In the genomic region with DNA sequence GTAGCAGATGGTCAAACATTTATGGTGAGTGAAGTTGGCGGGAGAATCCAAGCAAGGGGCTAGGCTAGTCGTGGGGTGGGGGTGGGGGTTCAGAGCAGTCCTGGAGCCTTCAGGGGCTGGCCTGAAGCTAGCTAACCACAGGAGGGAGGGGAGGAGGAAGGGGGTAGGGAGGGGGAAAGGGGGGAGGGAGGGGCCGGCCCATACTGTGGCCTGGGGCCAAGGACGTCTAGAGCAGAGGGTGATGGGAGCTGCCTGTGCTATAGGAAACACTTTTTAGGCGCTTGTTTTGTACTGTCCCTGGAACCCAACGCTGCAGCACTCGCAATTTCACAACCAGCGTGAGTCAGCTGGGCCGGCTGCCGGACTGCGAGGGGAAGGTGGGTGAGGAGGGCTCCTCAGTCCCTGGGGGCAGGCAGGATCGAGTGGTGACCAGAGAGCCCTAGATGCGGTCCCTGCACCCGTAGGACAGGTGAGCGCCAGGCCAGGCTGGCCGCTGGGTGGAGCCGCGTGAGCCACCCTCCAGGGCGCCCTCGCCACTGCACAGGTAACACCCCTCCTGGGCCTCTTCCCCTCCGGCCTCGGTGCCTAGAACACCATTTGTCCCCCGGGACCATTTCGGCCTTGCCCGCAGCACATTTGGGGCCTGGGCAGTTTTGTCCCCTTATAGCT, we compare ENCODE assay signal across 7 mouse cellular contexts. TPM values are rescaled to one million over a fixed set of nuclear protein-coding genes. Genes with fewer than 3 reads are reported as not detected.
DNase-seq lines count a peak whose midpoint lies in the region; ATAC-seq lines count a peak whose summit lies in the region.

No protein-coding gene starts in this region.

- peak; percentile 22 for DNase-seq in T-cell, adult 2 months (ENCODE audit: low spot score)
- peak; percentile 64 for DNase-seq in cerebellum, adult 9-11 months
- peak; percentile 14 to 28 for DNase-seq in frontal cortex, postnatal 36 days (ENCODE audit: low spot score in 2 of 2)
- DNase-seq in left cerebral cortex, postnatal 36 days (ENCODE audit: low spot score in 2 of 2) = peak; percentile 27 to 29
- peak; percentile 8 for DNase-seq in right cerebral cortex, postnatal 14 days

- H3K4me2 ChIP-seq in hindbrain, embryonic 16.5 days (ENCODE audit: low read length) = peak overlapping the region; percentile 70

- WGBS in hindbrain, embryonic 16.5 days = 14% methylated on average over 11 of the region's 25 CpGs

- intact Hi-C loops in left cerebral cortex, postnatal 36 days (cut with DNase I) = no loop called here

- peak; percentile 86 for ATAC-seq in hindbrain, embryonic 16.5 days
- ATAC-seq in megakaryocyte-erythroid progenitor cell, adult 5-6 weeks (replicated peaks; ENCODE audit: low FRiP score, low TSS enrichment, poor library complexity, severe bottlenecking) = peak; percentile 73

- H3K27me3 ChIP-seq in hindbrain, embryonic 16.5 days (replicated peaks; ENCODE audit: control insufficient read depth, insufficient read depth, low read length) = no peaks in the 10 kb centered on the region

- H3K27ac ChIP-seq in hindbrain, embryonic 16.5 days (ENCODE audit: low read depth, low read length) = peak overlapping the region; percentile 80

- H3K9ac ChIP-seq in hindbrain, embryonic 16.5 days (ENCODE audit: low read depth, low read length) = peak overlapping the region; percentile 75

- no peaks in the 10 kb centered on the region for H3K4me1 ChIP-seq in hindbrain, embryonic 16.5 days (ENCODE audit: control insufficient read depth, insufficient read depth, low read depth, low read length)

- H3K36me3 ChIP-seq in hindbrain, embryonic 16.5 days (ENCODE audit: control insufficient read depth, insufficient read depth, low read length) = no peaks in the 10 kb centered on the region

- peak overlapping the region; percentile 63 for H3K4me3 ChIP-seq in hindbrain, embryonic 16.5 days (ENCODE audit: low read length)

- no peaks in the 10 kb centered on the region for H3K9me3 ChIP-seq in hindbrain, embryonic 16.5 days (ENCODE audit: control insufficient read depth, low read length)

RNA-seq across cellular contexts. Expression of gene Ctps2, which starts 0.5 kb away (rescaled TPM):
- polyA plus RNA-seq in hindbrain, embryonic 16.5 days (2015; fragmentation: Nextera tagmentation; extraction: Ambion mirVana) = 91.1 and 99.1 TPM in 2 replicates
- total RNA-seq in left cerebral cortex, postnatal 36 days (2021) = 10 to 100 TPM; 52.8 to 60.2 TPM
- total RNA-seq in megakaryocyte-erythroid progenitor cell, adult 5-6 weeks (2014; fragmentation: Nextera tagmentation) = 34.9 and 54.4 TPM in 2 replicates
- 26.4 and 42.6 TPM in 2 replicates for total RNA-seq in megakaryocyte-erythroid progenitor cell, adult 5-6 weeks (2017)

RNA-seq across cellular contexts. Expression of gene Syap1, which starts 13.3 kb away (rescaled TPM):
- polyA plus RNA-seq in hindbrain, embryonic 16.5 days (2015; fragmentation: Nextera tagmentation; extraction: Ambion mirVana) = 31.4 and 33.7 TPM in 2 replicates
- 10 to 100 TPM; 24.1 to 30.4 TPM for total RNA-seq in left cerebral cortex, postnatal 36 days (2021)
- total RNA-seq in megakaryocyte-erythroid progenitor cell, adult 5-6 weeks (2014; fragmentation: Nextera tagmentation) = 11.9 and 15.8 TPM in 2 replicates
- total RNA-seq in megakaryocyte-erythroid progenitor cell, adult 5-6 weeks (2017) = 34.9 and 45.0 TPM in 2 replicates

Comparison
In these comparisons a context has a peak if more than half of its experiments do, and no peak if none do; other contexts are left out.
1. Peak in every context shown above with its lines: DNase-seq, ATAC-seq, H3K4me3 ChIP-seq and H3K27ac ChIP-seq.
2. DNase-seq: peak in every context shown above with its lines; median percentile 64 in cerebellum, adult 9-11 months; 28 in left cerebral cortex, postnatal 36 days; 22 in T-cell, adult 2 months; 21 in frontal cortex, postnatal 36 days; 8 in right cerebral cortex, postnatal 14 days.